Mouse (Mus musculus) lung, postnatal 0 days (tissue): ENCODE measurements around the gene Bspry.

ENCODE experiments used
- CTCF ChIP-seq: IDR thresholded peaks from 2 replicates; pipeline ENCODE4 v1.5.1; 2016; ENCODE audit warnings: antibody characterized with exemption, mild to moderate bottlenecking
- EP300 ChIP-seq: IDR thresholded peaks from 2 replicates; pipeline ENCODE4 v1.6.1; 2016; ENCODE audit warnings: antibody characterized with exemption, mild to moderate bottlenecking, control low read depth

- no peak for TF ChIP-seq CTCF
- no peak for TF ChIP-seq EP300
Observed at GRCm38 (mm10) chr4:62487172-62487571, 7.3 kb downstream of the Bspry start.
